10 mouse cellular contexts compared by ENCODE assay signal in genomic region chr13:113949708-113950107, GRCm38 (mm10).
DNase-seq lines count a peak whose midpoint lies in the region; ATAC-seq and TF ChIP-seq lines count a peak whose summit lies in the region.
"Had no signal": no experiment of that assay in that cellular context is flagged by ENCODE, and none has a peak within 500 bp of the region (broad histone marks: within the 10 kb centered on the region; RNA-seq: fewer than 3 reads in every experiment).

No protein-coding gene starts in this region.

- peak; percentile 25; the same call in 1 of the 2 replicates for ATAC-seq in lung, embryonic 14.5 days (ENCODE audit: insufficient read depth)
- 0 out of 2 replicates have a peak, but pooled peaks have one; percentile 29 for ATAC-seq in megakaryocyte progenitor cell, adult 5-6 weeks (replicated peaks; ENCODE audit: poor library complexity)
- ATAC-seq in forebrain, embryonic 13.5 days, result no peak
- ATAC-seq: midbrain, embryonic 16.5 days had no signal

- H3K9ac ChIP-seq in lung, embryonic 14.5 days, result no peak overlapping the region
- no peak overlapping the region for H3K9ac ChIP-seq in forebrain, embryonic 13.5 days

- H3K27me3 ChIP-seq in lung, embryonic 14.5 days (ENCODE audit: insufficient read depth, low read length), result no peaks in the 10 kb centered on the region
- H3K27me3 ChIP-seq in forebrain, embryonic 13.5 days, result no peaks in the 10 kb centered on the region

- peaks cover 14% of the 10 kb centered on the region for H3K4me1 ChIP-seq in lung, embryonic 14.5 days (ENCODE audit: insufficient read depth)
- H3K4me1 ChIP-seq in forebrain, embryonic 13.5 days, result peaks cover 18% of the 10 kb centered on the region

- no peaks in the 10 kb centered on the region for H3K36me3 ChIP-seq in lung, embryonic 14.5 days (ENCODE audit: insufficient read depth)
- H3K36me3 ChIP-seq in forebrain, embryonic 13.5 days (ENCODE audit: poor library complexity, severe bottlenecking), result no peaks in the 10 kb centered on the region

- H3K4me2 ChIP-seq in lung, embryonic 14.5 days, result no peak overlapping the region
- H3K4me2 ChIP-seq in forebrain, embryonic 13.5 days, result no peak overlapping the region

- WGBS in lung, embryonic 14.5 days, result 60% methylated on average over 5 of the region's 5 CpGs
- 67% methylated on average over 5 of the region's 5 CpGs for WGBS in forebrain, embryonic 13.5 days

- no peak overlapping the region for H3K27ac ChIP-seq in lung, embryonic 14.5 days (ENCODE audit: low read depth)
- H3K27ac ChIP-seq in forebrain, embryonic 13.5 days, result no peak overlapping the region

- H3K4me3 ChIP-seq in lung, embryonic 14.5 days (ENCODE audit: low read depth, low read length), result no peak overlapping the region
- H3K4me3 ChIP-seq in forebrain, embryonic 13.5 days, result no peak overlapping the region

- H3K9me3 ChIP-seq in lung, embryonic 14.5 days (ENCODE audit: low read depth, low read length), result no peaks in the 10 kb centered on the region
- H3K9me3 ChIP-seq in forebrain, embryonic 13.5 days (replicated peaks), result no peaks in the 10 kb centered on the region
- H3K9me3 ChIP-seq: G1E had no signal

- no peak for DNase-seq in lung, embryonic 14.5 days
- no peak for DNase-seq in lung, postnatal 4 days
- peak; percentile 32 to 36 for DNase-seq in gastrocnemius, adult 8-10 months (ENCODE audit: low spot score in 2 of 2)
- DNase-seq in kidney, adult 18-20 months, result peak; percentile 74
- DNase-seq in left cerebral cortex, postnatal 14 days (ENCODE audit: low spot score in 2 of 2), result no peak
- no peak for DNase-seq in left cerebral cortex, adult 9 months (ENCODE audit: low spot score in 2 of 2)

- intact Hi-C loops in left cerebral cortex, postnatal 14 days (cut with DNase I), result no loop called here

- no peak for TF ChIP-seq CTCF in lung, embryonic 14.5 days (IDR thresholded peaks at IDR 0.05; ENCODE audit: low read depth)

Comparison
In these comparisons a context has a peak if more than half of its experiments do, and no peak if none do; other contexts are left out.
1. DNase-seq: peak in gastrocnemius, adult 8-10 months (2 of 2) and kidney, adult 18-20 months (single experiment); none in lung, embryonic 14.5 days (single experiment), lung, postnatal 4 days (0 of 2), left cerebral cortex, postnatal 14 days (0 of 2) and left cerebral cortex, adult 9 months (0 of 2).